Mouse (Mus musculus) thymus, postnatal 25 days (tissue): ENCODE measurements around the gene C130074G19Rik.
A peak's percentile ranks its signal among the peaks of the same experiment; 100 is the strongest.

ENCODE experiments used
- DNase-seq: peaks from one replicate; pipeline ENCODE4 v3.0.0; 2022

The C130074G19Rik gene

GRCm38 (mm10) chr1:184872069-184872819 lies 10.8 kb downstream of the C130074G19Rik start:
- DNase-seq, result no peak

GRCm38 (mm10) chr1:184871506-184871905 lies 11.5 kb downstream of the C130074G19Rik start:
- no peak for DNase-seq

- no peak for DNase-seq
Measured at GRCm38 (mm10) chr1:184870646-184871385, 12.2 kb downstream of the C130074G19Rik start.

- DNase-seq, result no peak
Measured at GRCm38 (mm10) chr1:184869939-184870565, 13.0 kb downstream of the C130074G19Rik start.

- no peak for DNase-seq
Measured at GRCm38 (mm10) chr1:184867640-184868120, 15.3 kb downstream of the C130074G19Rik start.

GRCm38 (mm10) chr1:184864381-184864801 lies 18.6 kb downstream of the C130074G19Rik start:
- no peak for DNase-seq

GRCm38 (mm10) chr1:184862636-184863035 lies 20.4 kb downstream of the C130074G19Rik start:
- no peak for DNase-seq

- no peak for DNase-seq
Measured at GRCm38 (mm10) chr1:184861551-184861950, 21.5 kb downstream of the C130074G19Rik start.

GRCm38 (mm10) chr1:184860276-184860675 lies 22.7 kb downstream of the C130074G19Rik start:
- no peak for DNase-seq

- no peak for DNase-seq
Measured at GRCm38 (mm10) chr1:184858253-184858652, 24.8 kb downstream of the C130074G19Rik start.

- DNase-seq, result no peak
Measured at GRCm38 (mm10) chr1:184857216-184857615, 25.8 kb downstream of the C130074G19Rik start.

- DNase-seq, result no peak
Measured at GRCm38 (mm10) chr1:184853922-184854321, 29.1 kb downstream of the C130074G19Rik start.

GRCm38 (mm10) chr1:184853339-184853738 lies 29.7 kb downstream of the C130074G19Rik start:
- peak; percentile 72 for DNase-seq

- peak; percentile 49 for DNase-seq
Measured at GRCm38 (mm10) chr1:184851741-184852618, 31.0 kb downstream of the C130074G19Rik start.

- no peak for DNase-seq
Measured at GRCm38 (mm10) chr1:184851166-184851565, 31.9 kb downstream of the C130074G19Rik start.

- no peak for DNase-seq
Measured at GRCm38 (mm10) chr1:184846973-184847372, 36.0 kb downstream of the C130074G19Rik start.

- no peak for DNase-seq
Measured at GRCm38 (mm10) chr1:184846092-184846750, 36.8 kb downstream of the C130074G19Rik start, which contains the start of gene Marc2. TSS of gene Marc2 (minus strand) at chr1:184846451.

GRCm38 (mm10) chr1:184845111-184846071 lies 37.6 kb downstream of the C130074G19Rik start:
- peak; percentile 88 for DNase-seq

- peak; percentile 20 for DNase-seq
Measured at GRCm38 (mm10) chr1:184844326-184845066, 38.5 kb downstream of the C130074G19Rik start.

GRCm38 (mm10) chr1:184837649-184838048 lies 45.4 kb downstream of the C130074G19Rik start:
- no peak for DNase-seq
